ENCODE assay signal across 14 mouse cellular contexts in genomic region chr10:19361539-19362293, GRCm38 (mm10). TPM values are rescaled to one million over a fixed set of nuclear protein-coding genes. Genes with fewer than 3 reads are reported as not detected.
DNase-seq lines count a peak whose midpoint lies in the region; ATAC-seq lines count a peak whose summit lies in the region.
"Had no signal": no experiment of that assay in that cellular context is flagged by ENCODE, and none has a peak within 500 bp of the region (broad histone marks: within the 10 kb centered on the region; RNA-seq: fewer than 3 reads in every experiment).

No protein-coding gene starts in this region.

- ATAC-seq in heart, embryonic 11.5 days (replicated peaks; ENCODE audit: insufficient number of reproducible peaks, low FRiP score, low TSS enrichment), result no peak; the same call in 1 of the 2 replicates
- peak; percentile 49; the same call in 1 of the 2 replicates for ATAC-seq in lung, embryonic 16.5 days (ENCODE audit: low read depth)
- ATAC-seq in forebrain, embryonic 13.5 days, result no peak

- H3K27ac ChIP-seq in heart, embryonic 11.5 days (ENCODE audit: low read depth, low read length), result no peak overlapping the region
- H3K27ac ChIP-seq in lung, embryonic 16.5 days (ENCODE audit: low read length), result no peak overlapping the region
- no peak overlapping the region for H3K27ac ChIP-seq in forebrain, embryonic 13.5 days
- H3K27ac ChIP-seq: embryonic facial prominence, embryonic 13.5 days; lung, embryonic 15.5 days had no signal

- peaks cover 10% of the 10 kb centered on the region; the same call in 1 of the 2 replicates for H3K4me1 ChIP-seq in heart, embryonic 11.5 days (ENCODE audit: control insufficient read depth, insufficient read depth, low read length)
- H3K4me1 ChIP-seq in lung, embryonic 16.5 days (replicated peaks; ENCODE audit: control insufficient read depth, insufficient read depth, low read length), result no peaks in the 10 kb centered on the region; the same call in 1 of the 2 replicates
- H3K4me1 ChIP-seq in forebrain, embryonic 13.5 days, result peaks cover 19% of the 10 kb centered on the region

- no peak overlapping the region for H3K9ac ChIP-seq in heart, embryonic 11.5 days (ENCODE audit: low read depth, low read length)
- no peak overlapping the region for H3K9ac ChIP-seq in lung, embryonic 16.5 days (ENCODE audit: low read length)
- H3K9ac ChIP-seq in forebrain, embryonic 13.5 days, result no peak overlapping the region
- H3K9ac ChIP-seq: embryonic facial prominence, embryonic 13.5 days; lung, embryonic 15.5 days had no signal

- peak overlapping the region; percentile 20; the same call in 1 of the 2 replicates for H3K4me2 ChIP-seq in heart, embryonic 11.5 days
- H3K4me2 ChIP-seq in lung, embryonic 16.5 days (ENCODE audit: low read depth, low read length), result no peak overlapping the region
- 0 out of 2 replicates have a peak overlapping the region, but pooled peaks have one; percentile 44 for H3K4me2 ChIP-seq in forebrain, embryonic 13.5 days
- H3K4me2 ChIP-seq: lung, embryonic 15.5 days had no signal

- H3K27me3 ChIP-seq in heart, embryonic 11.5 days (ENCODE audit: control insufficient read depth, insufficient read depth, low read length), result peaks cover 71% of the 10 kb centered on the region
- peaks cover 80% of the 10 kb centered on the region for H3K27me3 ChIP-seq in lung, embryonic 16.5 days (ENCODE audit: control insufficient read depth, insufficient read depth, low read depth, low read length)
- H3K27me3 ChIP-seq in forebrain, embryonic 13.5 days, result peaks cover 93% of the 10 kb centered on the region

- no peaks in the 10 kb centered on the region for H3K36me3 ChIP-seq in heart, embryonic 11.5 days (ENCODE audit: control insufficient read depth, insufficient read depth, low read length)
- no peaks in the 10 kb centered on the region for H3K36me3 ChIP-seq in lung, embryonic 16.5 days (ENCODE audit: control insufficient read depth, insufficient read depth, low read length)
- no peaks in the 10 kb centered on the region for H3K36me3 ChIP-seq in forebrain, embryonic 13.5 days (ENCODE audit: poor library complexity, severe bottlenecking)
- H3K36me3 ChIP-seq: embryonic facial prominence, embryonic 13.5 days; lung, embryonic 15.5 days had no signal

- no peak for DNase-seq in heart, adult 9 months (ENCODE audit: low spot score in 2 of 2)
- DNase-seq in lung, adult 18-20 months, result no peak
- peak; percentile 21 for DNase-seq in naive thymus-derived CD4-positive, alpha-beta T cell, adult 2 months (ENCODE audit: low read depth)
- no peak for DNase-seq in right cerebral cortex, postnatal 25 days
- no peak for DNase-seq in right cerebral cortex, postnatal 10 days (ENCODE audit: low spot score in 2 of 2)
- DNase-seq: adrenal gland, postnatal 36 days; cerebellum, adult 11-12 months; thymus, postnatal 36 days had no signal

- no peak overlapping the region for H3K4me3 ChIP-seq in heart, embryonic 11.5 days (ENCODE audit: low read depth, low read length)
- no peak overlapping the region for H3K4me3 ChIP-seq in lung, embryonic 16.5 days (ENCODE audit: low read length)
- H3K4me3 ChIP-seq in forebrain, embryonic 13.5 days, result no peak overlapping the region
- H3K4me3 ChIP-seq: lung, embryonic 15.5 days had no signal

- H3K9me3 ChIP-seq in heart, embryonic 11.5 days (replicated peaks; ENCODE audit: control insufficient read depth, low read length), result no peaks in the 10 kb centered on the region
- H3K9me3 ChIP-seq in lung, embryonic 16.5 days (ENCODE audit: control insufficient read depth, low read length), result no peaks in the 10 kb centered on the region
- no peaks in the 10 kb centered on the region for H3K9me3 ChIP-seq in forebrain, embryonic 13.5 days (replicated peaks)
- H3K9me3 ChIP-seq: embryonic facial prominence, embryonic 13.5 days; lung, embryonic 15.5 days had no signal

- 2% methylated on average over 23 of the region's 23 CpGs for WGBS in heart, embryonic 11.5 days (ENCODE audit: insufficient replicate concordance)
- WGBS in lung, embryonic 16.5 days, result 1% methylated on average over 23 of the region's 23 CpGs
- WGBS in forebrain, embryonic 13.5 days, result 1% methylated on average over 23 of the region's 23 CpGs

RNA-seq across cellular contexts. Expression of gene Olig3, which starts 5.4 kb away (rescaled TPM):
- polyA plus RNA-seq in heart, embryonic 11.5 days (2014; fragmentation: Nextera tagmentation; extraction: Ambion mirVana), result 0.11 TPM in 1 of 2 replicates, not detected in the other
- not detected in 2 replicates for polyA plus RNA-seq in lung, embryonic 16.5 days (2015; fragmentation: Nextera tagmentation; extraction: Ambion mirVana)
- polyA plus RNA-seq in forebrain, embryonic 13.5 days (2015; fragmentation: Nextera tagmentation; extraction: Ambion mirVana), result 16.8 and 23.0 TPM in 2 replicates
- polyA plus RNA-seq: large intestine, adult 2 months; lung, embryonic 15.5 days had no signal

Comparison
In these comparisons a context has a peak if more than half of its experiments do, and no peak if none do; other contexts are left out.
1. RNA of gene Olig3, which starts 5.4 kb away (polyA plus RNA-seq): 16.8 to 23.0 TPM in forebrain, embryonic 13.5 days; 0.11 TPM in heart, embryonic 11.5 days and not detected in lung, embryonic 16.5 days; every median in the first group is over 10 times any median in the second.